Mouse (Mus musculus) E14TG2a.4 (cell line): ENCODE data around the gene Alkbh6.

Experiments
- H3K27me3 ChIP-seq: 2 replicates; pipeline ENCODE4 v1.6.1; 2014; ENCODE audit warnings: low read length, control low read depth; ENCODE audit not compliant: insufficient read depth
- H3K36me3 ChIP-seq: 2 replicates; pipeline ENCODE4 v1.6.1; 2014; ENCODE audit warnings: low read length, control low read depth; ENCODE audit not compliant: insufficient read depth
- H3K4me1 ChIP-seq: replicated peaks from 2 replicates; pipeline ENCODE4 v1.6.1; 2014; ENCODE audit warnings: low read depth, low read length, control low read depth
- H3K4me3 ChIP-seq: replicated peaks from 2 replicates; pipeline ENCODE4 v1.5.1; 2014; ENCODE audit warnings: mild to moderate bottlenecking, low read length
- H3K9me3 ChIP-seq: 2 replicates; pipeline ENCODE4 v1.6.1; 2014; ENCODE audit warnings: low read length, control low read depth
- CTCF ChIP-seq: conservative IDR thresholded peaks from 2 replicates; pipeline ENCODE4 v1.5.1; 2014; ENCODE audit warnings: low read length
- NANOG ChIP-seq: IDR thresholded peaks from 2 replicates; pipeline ENCODE4 v1.6.1; 2014; ENCODE audit warnings: borderline replicate concordance, low read length, mixed read lengths
- POU5F1 ChIP-seq: IDR thresholded peaks from 2 replicates; pipeline ENCODE4 v1.6.1; 2014; ENCODE audit warnings: low read length, borderline replicate concordance

The Alkbh6 gene

GRCm38 (mm10) chr7:30346635-30347379 lies 38.3 kb downstream of the Alkbh6 start:
- H3K4me1 ChIP-seq, result peaks cover 48% of the 10 kb centered on the region
- H3K36me3 ChIP-seq, result no peaks in the 10 kb centered on the region
- no peak overlapping the region for H3K4me3 ChIP-seq
- H3K9me3 ChIP-seq, result peaks cover 12% of the 10 kb centered on the region
- peaks cover 76% of the 10 kb centered on the region for H3K27me3 ChIP-seq
- TF ChIP-seq NANOG (no peak), POU5F1 (no peak), CTCF (no peak)

GRCm38 (mm10) chr7:30347828-30348227 lies 39.3 kb downstream of the Alkbh6 start:
- no peaks in the 10 kb centered on the region for H3K36me3 ChIP-seq
- H3K4me3 ChIP-seq, result peak overlapping the region; percentile 63
- peaks cover 70% of the 10 kb centered on the region for H3K27me3 ChIP-seq
- TF ChIP-seq CTCF, result no peak
- TF ChIP-seq POU5F1, result no peak
- no peak for TF ChIP-seq NANOG
- peaks cover 57% of the 10 kb centered on the region for H3K4me1 ChIP-seq
- H3K9me3 ChIP-seq, result peaks cover 8% of the 10 kb centered on the region

- H3K36me3 ChIP-seq, result no peaks in the 10 kb centered on the region
- H3K4me3 ChIP-seq, result no peak overlapping the region
- TF ChIP-seq POU5F1 (no peak), CTCF (peak; percentile 95)
- no peaks in the 10 kb centered on the region for H3K9me3 ChIP-seq
- H3K27me3 ChIP-seq, result peaks cover 71% of the 10 kb centered on the region
- H3K4me1 ChIP-seq, result peaks cover 67% of the 10 kb centered on the region
Observed at GRCm38 (mm10) chr7:30353279-30353822, 44.8 kb downstream of the Alkbh6 start.

- no peak overlapping the region for H3K4me3 ChIP-seq
- TF ChIP-seq CTCF (no peak), NANOG (no peak), POU5F1 (no peak)
Observed at GRCm38 (mm10) chr7:30354059-30354458, 45.5 kb downstream of the Alkbh6 start.

GRCm38 (mm10) chr7:30358378-30359186 lies 50.1 kb downstream of the Alkbh6 start:
- peaks cover 52% of the 10 kb centered on the region for H3K4me1 ChIP-seq
- peaks cover 83% of the 10 kb centered on the region for H3K27me3 ChIP-seq
- no peaks in the 10 kb centered on the region for H3K9me3 ChIP-seq
- H3K4me3 ChIP-seq, result no peak overlapping the region
- TF ChIP-seq CTCF (no peak), POU5F1 (no peak)
- H3K36me3 ChIP-seq, result no peaks in the 10 kb centered on the region

More at GRCm38 (mm10) chr7:30354059-30354458, 45.5 kb downstream of the Alkbh6 start:
- Histone ChIP-seq H3K4me1 (peaks cover 62% of the 10 kb centered on the region), H3K9me3 (no peaks in the 10 kb centered on the region), H3K27me3 (peaks cover 71% of the 10 kb centered on the region), H3K36me3 (no peaks in the 10 kb centered on the region)

- Histone ChIP-seq H3K36me3 (no peaks in the 10 kb centered on the region), H3K4me1 (peaks cover 59% of the 10 kb centered on the region), H3K27me3 (peaks cover 91% of the 10 kb centered on the region), H3K4me3 (peak overlapping the region; percentile 69), H3K9me3 (no peaks in the 10 kb centered on the region)
- no peak for TF ChIP-seq NANOG
- TF ChIP-seq CTCF, result no peak
- TF ChIP-seq POU5F1, result no peak
Observed at GRCm38 (mm10) chr7:30359276-30359865, 50.9 kb downstream of the Alkbh6 start.

GRCm38 (mm10) chr7:30360028-30360427 lies 51.5 kb downstream of the Alkbh6 start:
- H3K27me3 ChIP-seq, result peaks cover 91% of the 10 kb centered on the region
- no peaks in the 10 kb centered on the region for H3K36me3 ChIP-seq
- TF ChIP-seq NANOG (no peak), POU5F1 (no peak), CTCF (no peak)

More at GRCm38 (mm10) chr7:30360028-30360427, 51.5 kb downstream of the Alkbh6 start:
- H3K4me1 ChIP-seq, result peaks cover 58% of the 10 kb centered on the region
- H3K9me3 ChIP-seq, result no peaks in the 10 kb centered on the region
- H3K4me3 ChIP-seq, result peak overlapping the region; percentile 69
